Comparison of ENCODE assay signal across 49 mouse cellular contexts in genomic region chr6:41032231-41032630, GRCm38 (mm10). TPM values are rescaled to one million over a fixed set of nuclear protein-coding genes. Genes with fewer than 3 reads are reported as not detected.
"Had no signal": no experiment of that assay in that cellular context is flagged by ENCODE, and none has a peak within 500 bp of the region (broad histone marks: within the 10 kb centered on the region; RNA-seq: fewer than 3 reads in every experiment).

No protein-coding gene starts in this region.

- H3K4me3 ChIP-seq: heart, embryonic 13.5 days; heart, embryonic 15.5 days; hindbrain, embryonic 10.5 days; hindbrain, embryonic 12.5 days; hindbrain, embryonic 13.5 days; hindbrain, embryonic 15.5 days; intestine, embryonic 15.5 days; kidney, embryonic 15.5 days; layer of hippocampus, adult 2 months; left cerebral cortex, adult 2 months had no signal

- DNase-seq: heart, postnatal 10 days; heart, postnatal 14 days; heart, postnatal 36 days; heart, postnatal 4 days; kidney, adult 11 months; kidney, adult 18-20 months; kidney, adult 2 months; kidney, adult 8-10 months; kidney, adult 9 months; kidney, postnatal 10 days; kidney, postnatal 14 days; kidney, postnatal 25 days; kidney, postnatal 36 days; kidney, postnatal 4 days; layer of hippocampus, adult 9-11 months; layer of hippocampus, postnatal 36 days had no signal

- H3K27ac ChIP-seq: heart, embryonic 13.5 days; heart, embryonic 15.5 days; hindbrain, embryonic 10.5 days; hindbrain, embryonic 12.5 days; hindbrain, embryonic 13.5 days; hindbrain, embryonic 14.5 days; hindbrain, embryonic 15.5 days; hindbrain, postnatal 0 days; intestine, embryonic 15.5 days; kidney, embryonic 15.5 days; kidney, postnatal 0 days; layer of hippocampus, adult 2 months; left cerebral cortex, adult 2 months had no signal

- ATAC-seq: hindbrain, embryonic 16.5 days; hindbrain, postnatal 0 days; inflammation-experienced regulatory T-cells, adult 6 months; intestine, embryonic 15.5 days; intestine, embryonic 16.5 days; intestine, postnatal 0 days had no signal

RNA-seq across cellular contexts. Expression of gene 2210010C04Rik, which starts 3.1 kb away (rescaled TPM):
- total RNA-seq: heart, postnatal 10 days; heart, postnatal 14 days; heart, postnatal 25 days; heart, postnatal 36 days; heart, postnatal 4 days; hematopoietic stem cell, adult 5-6 weeks; hindbrain, postnatal 0 days; layer of hippocampus, adult 18-20 months; layer of hippocampus, adult 2 months; layer of hippocampus, adult 8-10 months; layer of hippocampus, postnatal 10 days; layer of hippocampus, postnatal 14 days; layer of hippocampus, postnatal 25 days; layer of hippocampus, postnatal 36 days; left cerebral cortex, adult 18-20 months; left cerebral cortex, adult 2 months; left cerebral cortex, adult 8-10 months had no signal
- polyA plus RNA-seq: heart, embryonic 13.5 days; heart, embryonic 14.5 days; heart, embryonic 15.5 days; heart, embryonic 16.5 days; heart, postnatal 0 days; hindbrain, embryonic 10.5 days; hindbrain, embryonic 11.5 days; hindbrain, embryonic 12.5 days; hindbrain, embryonic 13.5 days; hindbrain, embryonic 14.5 days; hindbrain, embryonic 15.5 days; hindbrain, embryonic 16.5 days; hindbrain, postnatal 0 days; kidney, embryonic 14.5 days; kidney, embryonic 15.5 days; kidney, embryonic 16.5 days; kidney, postnatal 0 days had no signal

RNA-seq across cellular contexts. Expression of gene Gm2663, which starts 33.0 kb away (rescaled TPM):
- total RNA-seq: heart, postnatal 10 days; heart, postnatal 14 days; heart, postnatal 25 days; heart, postnatal 36 days; heart, postnatal 4 days; hematopoietic stem cell, adult 5-6 weeks; hindbrain, postnatal 0 days; layer of hippocampus, adult 18-20 months; layer of hippocampus, adult 2 months; layer of hippocampus, adult 8-10 months; layer of hippocampus, postnatal 10 days; layer of hippocampus, postnatal 14 days; layer of hippocampus, postnatal 25 days; layer of hippocampus, postnatal 36 days; left cerebral cortex, adult 18-20 months; left cerebral cortex, adult 2 months; left cerebral cortex, adult 8-10 months had no signal
- polyA plus RNA-seq: heart, embryonic 16.5 days; heart, postnatal 0 days; hindbrain, embryonic 10.5 days; hindbrain, embryonic 11.5 days; hindbrain, embryonic 12.5 days; hindbrain, embryonic 13.5 days; hindbrain, embryonic 14.5 days; hindbrain, embryonic 15.5 days; hindbrain, embryonic 16.5 days; hindbrain, postnatal 0 days; kidney, adult 2 months; kidney, embryonic 14.5 days; kidney, embryonic 15.5 days; kidney, embryonic 16.5 days; large intestine, adult 2 months had no signal
